Mouse (Mus musculus) kidney, postnatal 14 days (tissue): ENCODE data around the gene Kcnn1.
A peak's percentile ranks its signal among the peaks of the same experiment; 100 is the strongest.
"Not testable (repeated sequence)": the region's sequence is repeated elsewhere in the genome, so short reads cannot be mapped to it uniquely, and the experiment has no call there.

ENCODE experiments used
- DNase-seq: peaks from one replicate; pipeline ENCODE4 v3.0.0; 2022; ENCODE audit warnings: mixed read lengths

Gene Kcnn1

DNA sequence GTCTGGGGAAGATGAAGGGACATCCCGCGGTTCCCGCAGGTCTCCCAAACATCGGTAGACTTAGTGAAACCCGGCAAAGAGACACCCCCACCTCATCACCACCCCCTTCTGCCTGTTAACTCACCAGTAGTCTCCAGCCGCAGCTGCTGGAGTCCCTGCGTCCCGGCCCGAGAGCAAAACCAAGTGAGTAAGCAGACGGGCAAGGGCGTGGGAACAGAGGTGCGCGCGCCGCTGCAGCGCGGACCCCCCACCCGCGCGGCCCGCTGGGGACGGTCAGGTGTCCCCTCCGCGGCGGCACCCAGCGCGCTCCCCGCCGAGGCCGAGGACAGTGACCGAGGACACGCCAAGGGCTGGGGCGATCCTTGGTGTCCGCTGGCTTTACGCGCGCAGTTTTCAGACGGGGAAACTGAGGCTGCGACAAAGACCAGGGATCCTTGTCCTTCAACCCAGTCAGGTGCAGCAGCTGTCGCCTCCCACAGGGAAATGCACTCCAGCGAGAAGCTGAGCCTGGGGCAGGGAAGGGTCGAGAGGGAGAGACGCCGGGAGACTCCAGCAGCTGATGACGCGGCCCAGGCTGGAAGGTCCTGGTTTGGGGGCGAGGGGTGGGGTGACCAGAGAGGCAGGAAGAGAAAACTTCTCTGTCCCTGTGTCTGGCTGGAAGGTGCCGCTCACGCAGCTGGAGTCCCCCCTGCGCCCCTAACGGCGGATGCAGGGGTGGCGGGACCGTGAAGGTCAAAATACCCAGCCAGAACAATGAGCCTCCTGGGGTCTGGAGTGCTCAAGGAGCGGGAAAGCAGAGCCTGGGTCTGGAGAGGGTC lies at the start of gene Kcnn1:
Kcnn1 (minus strand) TSS at position 435 of the 818 bp plus-strand sequence.
- no peak for DNase-seq

DNA sequence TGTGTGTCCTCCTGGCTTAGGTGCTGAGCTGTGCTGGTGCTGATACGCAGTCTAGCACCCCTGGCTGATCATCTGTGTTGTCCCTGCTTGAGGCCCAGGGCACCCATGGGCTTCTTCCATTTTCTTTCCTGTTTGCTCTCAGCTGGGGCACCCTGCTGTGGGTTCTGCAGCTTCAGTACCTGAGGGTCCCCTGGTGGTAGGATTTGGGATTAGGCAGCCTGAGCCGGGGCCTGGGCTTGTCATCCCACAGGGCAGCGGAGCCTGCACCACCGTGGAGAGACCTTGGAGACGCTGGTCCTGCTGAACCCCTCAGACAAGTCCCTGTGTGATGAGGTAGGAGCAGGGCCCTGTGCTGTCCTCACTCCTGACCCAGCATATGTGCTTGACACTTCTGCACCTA lies 48.5 kb upstream of the Kcnn1 start:
- peak; percentile 22 for DNase-seq

DNA sequence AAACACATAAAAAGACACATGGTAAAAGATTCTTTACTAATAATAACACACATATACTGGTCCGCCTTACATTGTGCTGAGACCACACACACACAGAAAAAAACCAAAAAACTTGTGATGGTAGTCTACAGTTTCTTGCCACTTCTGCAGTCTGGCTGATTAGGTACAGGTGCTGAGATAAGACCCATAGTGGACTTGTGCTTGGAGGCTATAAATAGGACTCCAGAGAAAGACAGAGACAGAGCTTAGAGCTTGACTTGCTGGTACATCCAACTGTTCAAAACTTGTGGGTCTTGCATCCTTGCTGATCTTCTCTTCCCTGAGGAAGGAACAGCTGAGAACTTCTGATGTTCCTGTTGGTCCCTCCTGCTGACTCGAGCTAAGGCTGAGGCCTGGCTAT lies 44.5 kb upstream of the Kcnn1 start:
- DNase-seq: no peak

DNA sequence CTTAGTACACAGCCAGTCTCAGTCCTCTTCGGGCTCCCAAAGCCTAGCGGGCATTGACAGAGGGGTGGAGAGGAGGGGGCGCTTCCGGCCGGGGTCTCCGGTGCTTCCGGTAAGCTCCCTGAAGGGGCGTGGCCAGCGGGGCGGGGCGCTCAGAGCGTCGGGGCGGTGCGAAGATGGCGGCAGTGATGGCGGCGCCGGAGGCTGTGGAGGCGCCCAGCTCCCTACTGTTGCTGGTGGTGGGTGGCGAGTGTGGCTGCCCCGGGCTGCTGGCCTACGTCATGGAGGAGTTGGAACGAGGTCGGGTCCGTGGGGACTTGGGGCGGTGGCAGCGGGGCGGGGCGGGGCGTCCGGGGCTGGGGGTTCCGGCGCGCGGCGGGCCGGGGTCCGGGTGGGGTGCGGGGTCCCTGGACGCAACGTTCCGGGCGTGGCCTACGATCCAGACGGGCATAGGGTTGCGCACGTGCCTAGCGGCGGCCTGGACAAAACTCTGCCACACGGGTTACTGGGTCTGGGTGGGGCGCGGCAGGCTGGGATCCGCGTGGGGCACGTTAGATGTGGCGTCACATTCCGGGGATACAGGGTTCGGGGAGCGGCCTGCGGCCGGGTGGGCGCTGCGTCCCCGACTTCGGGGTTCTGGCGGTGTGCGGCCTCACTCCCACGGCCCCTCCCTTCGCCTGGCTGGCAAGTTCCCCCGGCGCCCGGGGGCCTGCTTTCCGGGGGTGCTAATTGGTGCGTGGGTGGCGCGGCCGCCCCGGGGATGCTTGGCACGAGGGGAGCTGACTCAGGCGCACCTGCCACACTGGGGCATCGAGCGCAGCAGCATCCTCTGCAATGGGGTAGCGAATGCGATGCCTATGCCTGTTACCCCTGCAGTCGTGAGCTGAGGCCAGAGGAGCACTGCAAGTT lies 43.0 kb upstream of the Kcnn1 start, which contains the start of gene Map1s:
Map1s (plus strand) TSS at position 102 of the 906 bp plus-strand sequence.
- DNase-seq: peak; percentile 88

DNA sequence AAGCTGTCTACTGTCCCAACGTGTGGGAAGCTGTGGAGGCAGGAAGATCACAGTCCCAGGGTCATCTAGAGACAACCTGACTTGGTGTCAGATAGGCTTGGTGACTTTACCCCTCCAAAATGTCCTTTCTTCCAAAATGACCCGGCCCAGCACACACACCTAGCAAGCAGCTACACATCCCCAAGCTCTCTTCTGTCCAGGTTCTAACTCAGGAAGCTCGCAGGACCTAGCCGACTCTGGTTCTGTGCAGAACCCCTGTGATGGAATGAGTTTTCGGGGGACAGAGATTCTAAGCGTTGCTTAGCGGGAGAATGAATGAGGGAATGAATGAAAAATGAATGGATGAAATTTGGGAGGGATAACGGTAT lies 42.4 kb upstream of the Kcnn1 start:
- DNase-seq: no peak

DNA sequence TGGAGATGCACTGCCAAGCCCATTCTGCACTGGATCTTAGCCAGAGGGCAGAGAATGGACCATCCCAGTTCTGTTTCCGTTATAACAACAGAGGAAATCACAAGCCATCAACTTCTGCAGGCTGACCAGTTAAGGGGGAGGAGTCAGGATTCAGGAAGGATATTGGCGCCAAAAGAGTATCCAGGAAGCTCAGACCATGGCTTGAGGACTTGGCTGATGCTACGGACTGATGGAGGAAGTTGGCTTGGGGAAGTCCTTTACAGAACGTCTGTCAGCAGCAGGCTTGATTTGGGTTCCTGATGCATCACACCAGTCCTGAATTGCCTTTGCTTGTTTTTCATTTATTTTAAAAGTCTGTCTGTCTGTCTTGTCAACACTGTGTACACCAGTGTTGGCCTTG lies 41.5 kb upstream of the Kcnn1 start:
- DNase-seq: peak; percentile 70

DNA sequence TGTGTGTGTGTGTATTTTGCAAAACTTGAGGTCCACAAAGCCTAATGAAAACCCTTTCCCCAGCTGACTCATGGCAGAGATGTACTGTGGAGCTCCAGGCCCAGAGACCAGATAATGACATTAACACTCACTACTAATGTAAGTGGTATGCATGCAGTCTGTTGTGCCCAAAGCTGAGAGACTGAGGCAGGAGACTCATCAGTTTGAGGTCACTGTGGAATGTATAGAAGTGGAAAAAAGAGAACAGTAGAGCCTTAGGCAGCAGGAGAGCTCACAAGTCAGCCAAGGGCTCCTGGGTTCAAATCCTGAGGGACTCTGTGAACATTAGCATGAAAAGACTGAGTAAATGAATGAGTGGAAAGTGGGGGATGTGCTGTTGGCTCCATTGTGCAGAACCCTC lies 40.5 kb upstream of the Kcnn1 start:
- no peak for DNase-seq

DNA sequence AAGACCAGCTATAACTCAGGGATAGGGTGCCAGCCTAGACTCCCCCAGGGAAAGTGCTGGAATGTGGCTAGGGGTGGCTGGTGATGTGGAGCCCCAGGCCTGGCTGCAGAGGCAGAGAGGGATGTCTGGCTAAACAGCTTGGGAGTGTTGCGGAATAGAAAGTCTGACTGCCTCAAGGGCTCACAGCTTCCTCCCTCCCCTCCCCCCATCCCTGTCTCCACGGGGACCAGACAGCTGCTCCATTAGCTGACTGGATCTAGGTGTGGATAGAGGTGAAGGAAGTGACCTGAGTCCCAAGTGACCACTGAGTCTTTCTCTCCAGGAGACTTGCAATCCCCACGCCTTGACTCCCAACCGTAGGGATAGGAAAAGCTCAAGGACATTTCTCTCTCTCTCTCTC lies 40.1 kb upstream of the Kcnn1 start:
- no peak for DNase-seq

DNA sequence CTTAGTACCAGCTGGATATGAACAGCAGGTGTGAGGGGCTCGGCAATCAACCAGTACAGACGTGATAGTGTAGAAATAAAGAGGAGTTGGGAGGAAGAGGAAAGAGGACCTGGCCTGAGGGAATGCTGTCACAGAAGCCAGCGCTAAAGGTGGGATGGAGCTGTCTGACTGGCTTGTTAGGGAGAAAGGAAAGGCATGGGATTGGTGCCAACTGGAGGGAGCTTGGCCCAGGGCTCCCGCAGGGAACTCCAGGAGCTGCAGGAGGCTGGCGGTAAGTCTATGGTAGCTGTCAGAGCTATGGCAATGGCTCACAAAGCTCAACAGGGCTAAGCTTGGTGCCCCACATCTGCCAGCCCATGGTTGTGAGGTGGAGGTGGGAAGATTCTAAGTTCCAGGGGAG lies 39.2 kb upstream of the Kcnn1 start:
- peak; percentile 47 for DNase-seq

DNA sequence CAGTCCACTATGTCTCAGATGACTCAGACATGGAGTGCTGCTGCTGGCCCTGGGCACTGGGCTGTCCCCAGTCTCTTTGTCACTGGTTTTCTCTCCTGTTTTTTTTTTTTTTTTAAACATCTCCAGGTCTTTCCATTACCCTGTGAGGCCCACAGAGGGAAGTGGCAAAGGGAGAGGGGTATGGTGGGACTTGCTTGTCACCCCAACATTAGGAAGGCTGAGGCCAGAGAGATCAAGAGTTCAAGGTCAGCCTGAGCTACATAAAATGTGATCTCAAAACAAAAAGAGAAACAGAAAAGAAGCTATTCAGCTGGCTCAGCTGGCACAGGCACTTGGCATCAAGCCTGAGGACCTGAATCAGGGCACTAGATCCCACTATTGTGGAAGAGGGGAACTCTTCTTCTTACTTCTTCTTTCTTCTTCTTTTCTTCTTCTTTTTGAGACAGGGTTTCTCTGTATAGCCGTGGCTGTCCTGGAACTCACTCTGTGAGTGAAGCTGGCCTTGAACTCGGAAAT lies 37.9 kb upstream of the Kcnn1 start:
- no peak for DNase-seq

DNA sequence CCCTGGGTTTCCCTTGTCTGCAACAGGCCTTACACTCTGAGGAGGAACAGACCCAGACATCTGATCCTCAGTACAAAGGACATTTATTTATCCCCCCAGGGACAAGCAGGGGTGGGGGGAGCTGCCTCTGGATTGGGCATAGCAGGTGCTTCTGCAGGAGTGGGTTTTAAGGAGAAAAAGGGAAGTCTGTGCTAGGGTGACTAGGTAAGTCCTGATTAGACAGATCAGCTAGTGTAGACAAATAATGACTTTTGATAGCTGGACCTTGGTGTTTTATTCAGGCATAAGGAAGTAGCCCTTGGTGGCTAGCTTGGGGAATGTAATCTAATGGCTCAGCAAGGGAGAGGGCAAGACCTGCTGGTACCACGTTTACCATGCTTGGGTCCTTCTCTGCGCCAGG lies 36.2 kb upstream of the Kcnn1 start:
- no peak for DNase-seq

DNA sequence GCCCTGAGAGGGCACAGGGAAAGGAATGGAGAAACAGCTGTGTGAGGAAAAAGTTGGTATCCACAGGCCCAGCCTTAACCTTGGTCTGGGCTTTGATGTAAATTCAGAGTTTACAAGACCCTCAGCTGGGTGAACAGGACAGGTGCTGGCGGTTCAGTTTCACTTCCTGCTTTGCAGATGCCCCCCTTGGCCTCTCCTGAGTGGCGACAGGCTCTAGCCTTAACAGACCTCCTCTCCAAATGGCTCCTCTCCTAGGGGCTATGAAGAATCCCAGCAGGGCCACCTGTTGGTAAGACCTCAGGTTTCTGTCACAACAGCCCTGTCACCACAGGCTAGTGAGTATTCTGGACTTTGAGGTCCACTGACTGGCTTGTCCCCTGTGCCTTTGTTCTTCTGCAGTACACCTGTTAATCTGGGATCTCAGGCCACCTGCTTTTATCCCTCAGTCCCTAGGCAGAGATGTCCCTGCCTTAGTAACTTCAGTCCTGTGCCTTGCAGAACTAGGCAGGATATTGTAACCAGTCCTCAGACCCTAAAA lies 35.7 kb upstream of the Kcnn1 start:
- DNase-seq: no peak

DNA sequence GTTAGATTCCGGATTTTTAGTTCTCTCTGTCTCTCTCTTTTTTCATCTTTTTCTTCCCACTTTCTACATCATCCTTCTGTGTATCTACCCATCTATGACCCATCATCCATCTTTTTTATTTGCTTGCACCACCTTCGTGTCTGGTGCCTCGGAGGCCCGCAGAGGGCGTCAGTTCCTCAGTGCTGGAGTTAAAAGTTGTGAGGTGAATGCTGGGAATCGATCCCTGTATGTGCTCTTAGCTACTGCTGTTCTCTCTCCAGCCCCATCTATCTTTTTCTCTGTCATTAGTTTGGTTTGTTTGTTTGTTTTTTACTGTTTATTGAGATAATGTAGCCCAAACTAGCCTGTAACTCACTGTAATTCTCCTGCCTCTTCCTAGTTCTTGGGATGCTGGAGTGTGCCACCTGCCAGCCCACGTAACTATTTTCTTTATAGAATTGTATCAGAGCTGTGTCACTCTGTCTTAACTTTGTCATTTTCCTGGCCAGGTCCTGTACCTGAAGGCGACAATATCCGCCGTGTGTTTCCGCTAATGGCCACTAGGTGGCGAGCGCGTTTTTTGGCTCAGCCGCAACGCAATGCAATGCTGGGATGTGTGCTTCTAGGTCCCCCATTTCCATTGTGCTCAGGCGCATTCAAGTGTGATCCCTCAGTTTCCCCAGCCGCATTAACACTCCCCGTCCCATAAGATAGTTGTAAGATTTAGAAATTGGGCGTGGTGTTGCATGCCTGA lies 34.8 kb upstream of the Kcnn1 start:
- DNase-seq: peak; percentile 90

DNA sequence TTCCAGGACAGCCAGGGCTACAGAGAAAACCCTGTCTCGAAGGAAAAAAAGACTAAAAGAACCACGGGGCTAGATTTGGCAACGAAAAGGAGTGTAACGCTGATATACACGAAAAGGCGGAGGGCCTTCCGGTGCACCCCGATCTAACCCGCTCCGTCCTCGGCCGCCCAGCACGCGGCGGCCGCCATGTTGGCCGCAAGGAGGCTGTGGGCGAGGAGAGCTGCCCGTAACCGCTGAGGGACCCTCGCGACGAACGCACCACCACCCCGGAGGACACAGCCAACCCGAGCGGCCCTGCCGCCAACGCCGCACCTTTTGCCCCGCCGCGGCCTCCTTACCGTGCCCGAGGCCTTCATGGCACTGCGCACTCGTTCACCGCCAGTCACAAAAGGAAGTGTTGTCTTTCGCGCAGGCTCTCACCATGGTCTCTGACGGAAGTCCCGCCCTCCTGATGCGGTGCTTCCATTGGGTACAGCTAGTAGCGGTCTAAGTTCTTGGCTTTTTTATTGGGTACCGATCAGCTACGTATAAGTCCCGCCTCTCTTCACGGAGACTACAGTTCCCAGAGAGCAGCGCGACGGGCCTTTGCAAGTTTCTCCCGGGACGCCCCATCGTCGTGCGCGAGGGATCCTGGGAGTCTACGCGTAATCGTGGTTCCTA lies 34.1 kb upstream of the Kcnn1 start, which contains the start of gene Rpl18a:
Rpl18a (minus strand) TSS at position 392 of the 660 bp plus-strand sequence.
- DNase-seq: peak; percentile 98

DNA sequence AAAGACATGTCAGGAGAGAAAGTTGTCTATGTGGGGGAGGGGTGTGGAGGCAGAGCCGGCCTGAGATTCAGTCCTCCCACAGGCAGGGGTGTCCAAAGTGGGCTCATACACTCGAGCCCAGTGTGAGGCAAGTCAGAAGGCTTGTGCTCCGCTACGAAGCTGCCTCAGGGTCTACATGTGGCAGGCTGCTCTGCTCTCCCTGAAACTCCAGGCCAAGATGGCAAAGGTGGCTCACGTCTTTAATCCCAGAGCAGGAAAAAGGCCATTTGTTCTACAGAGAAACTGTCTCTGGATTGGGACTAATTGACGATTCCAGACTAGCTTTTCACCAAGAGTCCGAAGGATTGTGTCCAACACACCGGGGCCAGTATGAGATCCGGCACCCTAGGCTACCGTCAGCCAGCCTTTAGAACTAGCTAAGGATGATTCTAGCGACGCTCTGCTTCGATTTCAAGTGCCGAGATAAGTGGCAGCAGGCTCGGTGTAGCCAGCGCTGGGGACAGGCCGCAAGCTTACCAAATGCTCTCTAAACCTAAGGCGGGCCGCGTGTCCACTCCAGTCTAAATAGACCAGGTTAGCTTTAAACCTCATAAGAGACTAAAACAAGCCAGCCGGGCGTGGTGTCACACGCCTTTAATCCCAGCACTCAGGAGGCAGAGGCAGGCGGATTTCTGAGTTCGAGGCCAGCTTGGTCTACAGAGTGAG lies 33.4 kb upstream of the Kcnn1 start:
- no peak for DNase-seq

DNA sequence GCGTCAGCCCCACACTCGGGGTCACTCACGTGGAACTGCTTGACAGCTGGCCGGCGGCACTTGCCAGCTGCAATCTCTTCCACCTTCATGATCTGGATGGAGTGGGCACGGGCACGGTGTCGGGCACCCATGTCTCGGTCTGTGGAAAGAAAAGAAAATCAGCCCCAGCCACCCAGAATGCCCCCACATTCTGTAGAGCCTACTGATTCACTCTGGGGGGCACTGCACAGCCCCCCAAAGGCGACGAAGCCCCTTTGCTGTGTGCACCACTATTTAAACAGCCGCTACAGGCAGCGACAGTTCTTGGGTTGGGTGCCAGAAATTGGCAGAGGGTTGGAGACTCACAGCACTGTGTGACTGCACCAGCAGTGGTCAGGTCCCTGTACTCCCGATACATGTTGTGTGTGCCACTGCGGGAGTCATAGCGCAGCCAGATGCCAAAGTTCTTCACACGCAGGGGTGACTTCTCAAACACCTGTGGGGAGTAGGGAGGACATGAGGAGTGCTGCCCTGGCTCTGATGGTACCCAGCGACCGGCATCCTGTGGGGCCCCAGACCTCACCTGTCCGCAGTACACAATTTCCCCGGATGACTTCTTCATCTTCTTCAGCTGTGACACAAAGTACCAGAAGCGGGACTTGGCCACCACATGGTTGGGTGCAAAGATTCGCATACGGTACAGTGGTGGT lies 32.7 kb upstream of the Kcnn1 start:
- DNase-seq: not testable (repeated sequence)

DNA sequence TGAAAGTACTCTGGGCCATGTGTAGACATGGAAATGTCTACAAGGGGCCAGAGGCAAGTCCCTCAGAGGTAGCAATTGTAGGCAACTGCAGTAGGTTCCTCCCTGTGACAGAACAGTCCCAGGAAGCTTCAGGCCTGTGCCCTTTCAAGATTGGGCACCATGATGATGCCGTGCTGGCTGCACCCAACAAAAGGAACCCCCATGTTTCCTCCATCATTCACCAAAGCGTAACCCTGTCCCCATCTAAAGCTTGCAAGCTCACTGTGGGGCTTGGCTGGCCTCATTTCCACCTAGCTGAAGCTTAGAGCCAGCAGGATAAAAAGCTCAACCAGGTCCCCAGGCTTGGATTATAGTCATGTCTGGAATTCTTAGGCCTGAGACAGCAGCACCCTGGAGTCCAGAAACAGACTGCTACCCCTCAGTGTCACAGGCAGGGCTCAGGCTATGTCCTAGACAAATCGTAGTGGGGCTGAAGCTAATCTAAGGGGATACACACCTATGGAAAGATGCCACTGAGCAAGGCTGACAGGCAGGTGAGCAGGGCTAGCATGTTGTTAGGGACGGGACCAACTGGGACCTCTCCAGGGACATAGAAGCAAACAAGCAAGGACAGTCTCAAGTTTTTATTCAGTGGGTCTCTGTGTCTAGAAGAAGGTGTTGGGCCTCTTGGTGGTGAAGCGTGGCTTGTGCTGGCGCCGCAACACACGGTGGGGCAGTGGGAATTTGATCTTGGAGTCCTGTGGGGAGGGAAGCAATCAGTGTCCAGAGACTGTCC lies 31.9 kb upstream of the Kcnn1 start:
- no peak for DNase-seq

DNA sequence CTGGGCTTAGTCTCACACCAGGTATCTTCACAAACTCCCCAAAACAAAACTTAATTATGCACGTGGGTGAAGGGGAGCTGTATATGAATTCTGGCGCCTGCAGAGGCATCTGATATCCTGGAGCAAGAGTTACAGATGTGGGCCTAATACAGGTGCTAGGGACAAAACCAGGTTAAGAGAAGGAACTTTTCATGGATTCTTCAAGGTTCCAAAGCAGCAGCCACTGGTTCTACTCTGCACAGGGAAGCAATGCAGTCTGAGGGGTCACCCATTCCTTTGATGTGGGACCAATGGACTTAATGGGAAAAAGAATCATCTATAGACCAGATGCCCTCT lies 31.3 kb upstream of the Kcnn1 start:
- DNase-seq: no peak

DNA sequence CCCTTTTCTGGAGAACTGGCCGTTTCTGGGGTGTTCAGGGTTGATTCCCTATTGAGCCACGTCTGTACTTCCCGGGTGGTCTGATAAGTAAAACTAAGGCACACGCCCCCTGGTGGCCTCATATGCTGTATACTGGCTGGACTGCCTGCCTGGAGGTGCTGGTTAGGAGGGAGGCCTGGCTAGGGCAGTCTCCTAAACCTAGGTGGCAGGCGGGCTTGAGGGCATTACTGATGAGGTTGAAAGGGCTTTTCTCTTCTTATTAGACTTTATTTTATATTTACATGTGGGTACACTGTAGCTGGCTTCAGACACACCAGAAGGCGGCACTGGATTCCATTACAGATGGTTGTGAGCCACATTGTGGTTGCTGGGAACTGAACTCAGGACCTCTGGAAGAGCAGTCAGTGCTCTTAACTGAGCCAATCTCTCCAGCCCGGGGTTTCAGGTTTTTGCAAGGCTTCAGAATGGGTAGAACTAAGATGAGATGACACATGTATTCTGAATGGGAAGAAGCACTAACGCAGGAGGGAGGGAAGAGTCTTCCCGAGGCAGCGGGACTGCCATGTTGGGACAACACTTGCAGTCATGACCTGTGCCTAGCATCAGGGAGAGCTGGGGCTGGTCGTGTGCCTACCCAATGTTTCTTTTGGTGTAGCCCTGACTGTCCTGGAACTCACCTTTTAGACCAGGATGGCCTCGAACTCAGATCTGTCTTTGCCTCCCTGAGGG lies 30.8 kb upstream of the Kcnn1 start:
- peak; percentile 85 for DNase-seq
